ENCODE assay signal across 17 mouse cellular contexts in genomic region chr19:38592566-38593224, GRCm38 (mm10).
DNase-seq lines count a peak whose midpoint lies in the region; ATAC-seq and TF ChIP-seq lines count a peak whose summit lies in the region.
"Had no signal": no experiment of that assay in that cellular context is flagged by ENCODE, and none has a peak within 500 bp of the region (broad histone marks: within the 10 kb centered on the region; RNA-seq: fewer than 3 reads in every experiment).

No protein-coding gene starts in this region.

- no peak overlapping the region for H3K4me2 ChIP-seq in heart, postnatal 0 days (ENCODE audit: low read depth, low read length)
- no peak overlapping the region for H3K4me2 ChIP-seq in midbrain, embryonic 15.5 days
- H3K4me2 ChIP-seq: limb, embryonic 13.5 days; midbrain, embryonic 13.5 days had no signal

- no peaks in the 10 kb centered on the region for H3K36me3 ChIP-seq in heart, postnatal 0 days (replicated peaks; ENCODE audit: control insufficient read depth, insufficient read depth, low read length)
- H3K36me3 ChIP-seq in midbrain, embryonic 15.5 days (replicated peaks) = no peaks in the 10 kb centered on the region
- H3K36me3 ChIP-seq: limb, embryonic 13.5 days; midbrain, embryonic 13.5 days had no signal

- no peak overlapping the region for H3K4me3 ChIP-seq in heart, postnatal 0 days (ENCODE audit: low read depth, low read length)
- H3K4me3 ChIP-seq in embryonic fibroblast, embryonic 13.5 days (ENCODE audit: insufficient read depth, low read length) = no peak overlapping the region
- H3K4me3 ChIP-seq in midbrain, embryonic 15.5 days = no peak overlapping the region
- H3K4me3 ChIP-seq: limb, embryonic 13.5 days; midbrain, embryonic 13.5 days had no signal

- DNase-seq in heart, postnatal 0 days (ENCODE audit: low spot score) = no peak
- DNase-seq in heart, postnatal 10 days = no peak
- peak; percentile 30 for DNase-seq in 3134 (ENCODE audit: extremely low read depth, insufficient read length, low spot score)
- peak; percentile 75 for DNase-seq in NIH3T3 (ENCODE audit: low read depth)
- DNase-seq in layer of hippocampus, postnatal 25 days (ENCODE audit: extremely low spot score in 1 of 2, low spot score in 1 of 2) = no peak
- DNase-seq: cerebellum, adult 11-12 months; heart, postnatal 36 days; kidney, postnatal 25 days; layer of hippocampus, postnatal 36 days; liver, postnatal 0 days; thymus, postnatal 36 days had no signal

- H3K27ac ChIP-seq in heart, postnatal 0 days (ENCODE audit: low read depth) = peak overlapping the region; percentile 62
- peak overlapping the region; percentile 51; the same call in 1 of the 2 replicates for H3K27ac ChIP-seq in embryonic fibroblast, embryonic 13.5 days (ENCODE audit: insufficient read depth, low read length)
- H3K27ac ChIP-seq in midbrain, embryonic 15.5 days = no peak overlapping the region
- H3K27ac ChIP-seq: limb, embryonic 13.5 days; midbrain, embryonic 13.5 days had no signal

- H3K4me1 ChIP-seq in heart, postnatal 0 days (ENCODE audit: control insufficient read depth, insufficient read depth) = peaks cover 48% of the 10 kb centered on the region
- H3K4me1 ChIP-seq in embryonic fibroblast, embryonic 13.5 days (ENCODE audit: control insufficient read depth, insufficient read depth, low read length) = peaks cover 17% of the 10 kb centered on the region
- no peaks in the 10 kb centered on the region for H3K4me1 ChIP-seq in midbrain, embryonic 15.5 days

- H3K27me3 ChIP-seq in heart, postnatal 0 days (ENCODE audit: control insufficient read depth, insufficient read depth, low read length) = no peaks in the 10 kb centered on the region
- H3K27me3 ChIP-seq in midbrain, embryonic 15.5 days (replicated peaks) = no peaks in the 10 kb centered on the region
- H3K27me3 ChIP-seq: CH12.LX; limb, embryonic 13.5 days; midbrain, embryonic 13.5 days had no signal

- no peak for TF ChIP-seq EP300 in heart, postnatal 0 days (IDR thresholded peaks at IDR 0.05; ENCODE audit: low read depth)

- H3K9me3 ChIP-seq in heart, postnatal 0 days (replicated peaks; ENCODE audit: control insufficient read depth, low read length) = no peaks in the 10 kb centered on the region
- H3K9me3 ChIP-seq in midbrain, embryonic 15.5 days = no peaks in the 10 kb centered on the region
- H3K9me3 ChIP-seq: limb, embryonic 13.5 days; midbrain, embryonic 13.5 days had no signal

- TF ChIP-seq POLR2A in embryonic fibroblast, embryonic 13.5 days (IDR thresholded peaks at IDR 0.05; ENCODE audit: low read depth, low read length) = no peak

- no peak for ATAC-seq in heart, postnatal 0 days (ENCODE audit: insufficient read depth, low read depth)
- ATAC-seq in midbrain, embryonic 15.5 days (replicated peaks) = no peak
- ATAC-seq in inflammation-experienced regulatory T-cells, adult 6 months = no peak
- ATAC-seq: liver, postnatal 0 days; midbrain, embryonic 13.5 days had no signal

- no peak for TF ChIP-seq CTCF in heart, postnatal 0 days (IDR thresholded peaks at IDR 0.05; ENCODE audit: low read depth)
- no peak for TF ChIP-seq CTCF in embryonic fibroblast, embryonic 13.5 days (IDR thresholded peaks at IDR 0.05; ENCODE audit: borderline replicate concordance, insufficient read depth, low read length)

- H3K9ac ChIP-seq in heart, postnatal 0 days (replicated peaks; ENCODE audit: low read depth, low read length) = no peak overlapping the region
- no peak overlapping the region for H3K9ac ChIP-seq in midbrain, embryonic 15.5 days
- H3K9ac ChIP-seq: limb, embryonic 13.5 days; liver, postnatal 0 days; midbrain, embryonic 13.5 days had no signal

- 58% methylated on average over 7 of the region's 7 CpGs for WGBS in heart, postnatal 0 days
- 74% methylated on average over 7 of the region's 7 CpGs for WGBS in midbrain, embryonic 15.5 days

- intact Hi-C loops in heart, postnatal 10 days (cut with DNase I) = no loop called here

Comparison
In these comparisons a context has a peak if more than half of its experiments do, and no peak if none do; other contexts are left out.
1. DNase-seq: peak in 3134 (single experiment) and NIH3T3 (single experiment); none in heart, postnatal 0 days (single experiment), heart, postnatal 10 days (0 of 2) and layer of hippocampus, postnatal 25 days (0 of 2).